Mouse (Mus musculus): ENCODE measurements around the gene Rapgef6. TPM values are rescaled to one million over a fixed set of nuclear protein-coding genes. Genes with fewer than 3 reads are reported as not detected.
A peak's percentile ranks its signal among the peaks of the same experiment; 100 is the strongest.

Rapgef6 gene
- polyA plus RNA-seq, 1 experiment from 2014 or later = 38.8 TPM

DNA sequence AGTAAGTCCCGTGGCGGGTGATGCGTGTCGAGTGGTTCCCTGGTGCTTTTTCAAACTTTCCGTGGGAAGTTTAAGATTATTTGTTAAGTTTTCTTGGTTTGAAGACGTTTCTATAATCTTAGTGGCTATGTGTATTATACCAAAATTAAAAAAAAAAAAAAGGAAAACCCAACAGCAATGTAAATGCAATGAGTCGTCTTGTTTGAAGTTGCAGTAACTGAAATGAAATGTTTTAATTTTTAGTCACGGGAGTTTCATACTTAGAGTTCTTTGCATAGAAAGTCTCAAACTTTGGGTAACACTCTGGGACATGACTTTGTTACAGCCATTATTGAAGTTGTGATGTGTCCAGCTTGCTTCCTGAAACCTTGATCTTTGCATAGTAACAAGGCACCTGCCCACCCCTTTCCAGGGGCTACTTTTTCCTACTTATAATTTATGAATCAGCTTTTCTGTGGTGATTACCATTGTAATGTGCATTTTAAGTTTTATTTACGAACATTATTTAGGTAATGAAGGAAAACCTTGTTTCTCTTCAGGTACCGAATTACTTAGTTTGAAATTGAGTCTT is 869 bp downstream of the Rapgef6 start:
- peak overlapping the region; percentile 97 for H3K9ac ChIP-seq (ENCODE audit: low read length)
- H3K4me2 ChIP-seq (ENCODE audit: low read depth, low read length) = peak overlapping the region; percentile 62
- H3K4me1 ChIP-seq (replicated peaks; ENCODE audit: control insufficient read depth, insufficient read depth, low read length) = peaks cover 18% of the 10 kb centered on the region
- no peaks in the 10 kb centered on the region for H3K36me3 ChIP-seq (ENCODE audit: control insufficient read depth, insufficient read depth, low read length)
- peak overlapping the region; percentile 96 for H3K4me3 ChIP-seq (ENCODE audit: low read length)
- H3K27me3 ChIP-seq (ENCODE audit: control insufficient read depth, insufficient read depth, low read depth, low read length) = no peaks in the 10 kb centered on the region
- H3K9me3 ChIP-seq (ENCODE audit: control insufficient read depth, low read length) = no peaks in the 10 kb centered on the region
- H3K27ac ChIP-seq (ENCODE audit: low read length) = peak overlapping the region; percentile 96
- WGBS = 12% methylated on average over 10 of the region's 10 CpGs
- no peak for ATAC-seq (ENCODE audit: low read depth)

DNA sequence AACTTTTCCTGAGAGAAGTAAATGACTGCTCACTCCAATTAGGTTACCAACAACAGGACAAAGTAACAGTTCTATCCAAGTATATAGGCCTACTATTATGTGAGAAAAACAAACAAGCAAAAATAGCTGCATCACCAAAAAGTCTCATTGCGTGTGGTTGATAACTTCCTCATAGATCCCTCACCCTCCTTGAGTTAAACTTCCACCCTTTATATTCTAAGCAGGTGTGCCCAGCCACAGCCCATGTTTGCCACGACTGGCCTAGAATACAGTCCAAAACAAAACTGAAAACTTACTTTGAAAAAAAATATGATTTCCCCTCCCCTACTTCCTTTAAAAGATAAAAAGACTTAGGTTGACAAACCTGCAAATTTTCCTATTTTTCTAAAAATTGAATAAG is 5.4 kb downstream of the Rapgef6 start:
- Histone ChIP-seq H3K36me3 (ENCODE audit: control insufficient read depth, insufficient read depth, low read length) (no peaks in the 10 kb centered on the region), H3K27me3 (ENCODE audit: control insufficient read depth, insufficient read depth, low read depth, low read length) (no peaks in the 10 kb centered on the region), H3K27ac (ENCODE audit: low read length) (no peak overlapping the region), H3K4me2 (ENCODE audit: low read depth, low read length) (no peak overlapping the region), H3K4me3 (ENCODE audit: low read length) (no peak overlapping the region), H3K9ac (ENCODE audit: low read length) (no peak overlapping the region), H3K9me3 (ENCODE audit: control insufficient read depth, low read length) (no peaks in the 10 kb centered on the region), H3K4me1 (replicated peaks; ENCODE audit: control insufficient read depth, insufficient read depth, low read length) (peaks cover 25% of the 10 kb centered on the region)
- ATAC-seq (ENCODE audit: low read depth) = no peak
- 73% methylated on average over 2 of the region's 2 CpGs for WGBS

DNA sequence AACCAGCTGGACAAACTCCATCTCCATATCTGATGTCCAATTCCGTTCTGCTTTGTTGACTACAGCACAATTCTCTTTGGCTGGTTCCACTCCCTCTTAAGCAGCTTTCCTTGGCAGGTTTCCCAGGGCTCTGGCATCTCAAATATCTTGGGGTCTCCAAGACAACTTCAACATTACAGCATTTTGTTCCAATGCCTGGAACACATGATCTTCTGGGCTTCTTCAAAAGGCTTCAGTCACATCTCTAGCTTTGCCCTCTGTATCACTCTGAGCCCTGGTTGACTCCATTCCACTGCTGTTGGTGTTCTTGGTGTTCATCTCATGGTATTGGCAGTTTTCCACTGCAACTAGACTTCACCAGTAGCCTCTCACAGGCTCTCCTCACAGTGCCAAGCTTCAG is 7.7 kb downstream of the Rapgef6 start:
- H3K4me3 ChIP-seq (ENCODE audit: low read length) = no peak overlapping the region
- H3K27me3 ChIP-seq (ENCODE audit: control insufficient read depth, insufficient read depth, low read depth, low read length) = no peaks in the 10 kb centered on the region
- H3K4me1 ChIP-seq (replicated peaks; ENCODE audit: control insufficient read depth, insufficient read depth, low read length) = peaks cover 18% of the 10 kb centered on the region
- no peaks in the 10 kb centered on the region for H3K36me3 ChIP-seq (ENCODE audit: control insufficient read depth, insufficient read depth, low read length)
- 13% methylated on average over 1 of the region's 1 CpGs for WGBS
- no peaks in the 10 kb centered on the region for H3K9me3 ChIP-seq (ENCODE audit: control insufficient read depth, low read length)
- H3K9ac ChIP-seq (ENCODE audit: low read length) = no peak overlapping the region
- peak overlapping the region; percentile 89 for H3K27ac ChIP-seq (ENCODE audit: low read length)
- peak; percentile 93 for ATAC-seq (ENCODE audit: low read depth)
- no peak overlapping the region for H3K4me2 ChIP-seq (ENCODE audit: low read depth, low read length)

DNA sequence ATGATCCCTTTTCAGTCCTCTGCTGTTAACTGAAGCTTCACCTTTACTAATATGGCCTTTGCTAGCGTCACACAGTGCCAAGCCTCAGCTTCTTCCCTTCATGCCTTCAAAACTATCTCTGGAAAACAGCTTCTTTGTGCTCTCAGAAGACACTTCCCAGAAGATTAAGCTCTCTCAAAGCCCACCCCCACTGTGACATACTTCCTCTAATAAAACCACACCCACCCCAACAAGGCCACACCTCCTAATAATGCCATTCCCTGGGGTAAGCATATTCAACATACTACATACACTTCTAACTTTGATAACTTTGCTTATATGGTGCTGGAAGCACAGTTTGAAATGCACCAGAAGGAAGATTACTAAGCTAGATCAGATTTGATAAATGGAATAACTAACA is 8.3 kb downstream of the Rapgef6 start:
- peak overlapping the region; percentile 89 for H3K27ac ChIP-seq (ENCODE audit: low read length)
- no peaks in the 10 kb centered on the region for H3K27me3 ChIP-seq (ENCODE audit: control insufficient read depth, insufficient read depth, low read depth, low read length)
- no peak overlapping the region for H3K4me3 ChIP-seq (ENCODE audit: low read length)
- no peaks in the 10 kb centered on the region for H3K9me3 ChIP-seq (ENCODE audit: control insufficient read depth, low read length)
- H3K36me3 ChIP-seq (ENCODE audit: control insufficient read depth, insufficient read depth, low read length) = no peaks in the 10 kb centered on the region
- no peak overlapping the region for H3K4me2 ChIP-seq (ENCODE audit: low read depth, low read length)
- H3K4me1 ChIP-seq (replicated peaks; ENCODE audit: control insufficient read depth, insufficient read depth, low read length) = peaks cover 18% of the 10 kb centered on the region
- ATAC-seq (ENCODE audit: low read depth) = peak; percentile 11; the same call in 1 of the 2 replicates
- no peak overlapping the region for H3K9ac ChIP-seq (ENCODE audit: low read length)
- 90% methylated on average over 1 of the region's 1 CpGs for WGBS

DNA sequence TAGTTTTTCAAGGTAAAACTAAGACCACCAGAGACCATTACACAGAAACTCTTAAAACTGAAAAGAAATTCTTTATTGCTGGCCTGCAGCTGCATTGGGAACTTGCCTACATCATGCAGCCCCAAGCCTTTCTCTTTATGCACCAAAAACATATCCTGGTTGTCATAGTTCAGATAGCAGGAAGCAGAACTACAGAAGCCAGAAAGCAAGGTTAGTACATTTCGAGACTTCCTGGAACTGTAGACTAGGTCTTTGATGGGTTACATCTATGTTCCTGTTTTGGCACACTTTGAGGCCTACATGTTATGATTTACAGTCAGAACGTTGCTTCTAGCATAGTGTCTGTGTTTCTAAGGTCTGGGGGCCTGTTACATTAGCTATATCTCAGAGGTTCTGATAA is 11.2 kb downstream of the Rapgef6 start:
- Histone ChIP-seq H3K27ac (ENCODE audit: low read length) (no peak overlapping the region), H3K9me3 (ENCODE audit: control insufficient read depth, low read length) (no peaks in the 10 kb centered on the region), H3K4me2 (ENCODE audit: low read depth, low read length) (no peak overlapping the region), H3K36me3 (ENCODE audit: control insufficient read depth, insufficient read depth, low read length) (no peaks in the 10 kb centered on the region), H3K4me1 (replicated peaks; ENCODE audit: control insufficient read depth, insufficient read depth, low read length) (peaks cover 18% of the 10 kb centered on the region), H3K4me3 (ENCODE audit: low read length) (no peak overlapping the region), H3K9ac (ENCODE audit: low read length) (no peak overlapping the region), H3K27me3 (ENCODE audit: control insufficient read depth, insufficient read depth, low read depth, low read length) (no peaks in the 10 kb centered on the region)
- no peak for ATAC-seq (ENCODE audit: low read depth)
- 62% methylated on average over 2 of the region's 2 CpGs for WGBS

DNA sequence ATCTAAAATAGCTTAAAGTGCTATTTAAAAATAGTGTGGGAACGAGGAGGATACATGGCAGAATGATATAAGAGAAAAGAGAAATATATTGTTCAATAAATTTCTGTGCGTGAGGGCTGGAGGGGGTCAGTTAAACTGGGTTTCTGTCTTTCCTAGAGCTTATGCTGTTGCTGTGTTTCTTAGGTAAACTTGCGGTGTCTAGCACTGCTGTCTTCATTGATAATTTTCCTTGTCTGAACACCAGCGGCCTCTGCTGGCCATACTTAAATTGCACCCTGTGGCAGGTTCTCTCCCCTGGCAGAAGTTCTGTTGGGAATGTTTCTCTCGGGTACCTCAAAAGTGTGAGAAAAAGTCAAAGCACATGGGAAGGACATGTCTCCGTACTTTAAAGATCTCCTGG is 12.2 kb downstream of the Rapgef6 start:
- ATAC-seq (ENCODE audit: low read depth) = no peak
- peaks cover 12% of the 10 kb centered on the region for H3K4me1 ChIP-seq (replicated peaks; ENCODE audit: control insufficient read depth, insufficient read depth, low read length)
- WGBS = 44% methylated on average over 6 of the region's 6 CpGs
- no peaks in the 10 kb centered on the region for H3K9me3 ChIP-seq (ENCODE audit: control insufficient read depth, low read length)
- no peaks in the 10 kb centered on the region for H3K27me3 ChIP-seq (ENCODE audit: control insufficient read depth, insufficient read depth, low read depth, low read length)
- H3K9ac ChIP-seq (ENCODE audit: low read length) = no peak overlapping the region
- H3K27ac ChIP-seq (ENCODE audit: low read length) = no peak overlapping the region
- H3K36me3 ChIP-seq (ENCODE audit: control insufficient read depth, insufficient read depth, low read length) = no peaks in the 10 kb centered on the region
- no peak overlapping the region for H3K4me2 ChIP-seq (ENCODE audit: low read depth, low read length)
- no peak overlapping the region for H3K4me3 ChIP-seq (ENCODE audit: low read length)

DNA sequence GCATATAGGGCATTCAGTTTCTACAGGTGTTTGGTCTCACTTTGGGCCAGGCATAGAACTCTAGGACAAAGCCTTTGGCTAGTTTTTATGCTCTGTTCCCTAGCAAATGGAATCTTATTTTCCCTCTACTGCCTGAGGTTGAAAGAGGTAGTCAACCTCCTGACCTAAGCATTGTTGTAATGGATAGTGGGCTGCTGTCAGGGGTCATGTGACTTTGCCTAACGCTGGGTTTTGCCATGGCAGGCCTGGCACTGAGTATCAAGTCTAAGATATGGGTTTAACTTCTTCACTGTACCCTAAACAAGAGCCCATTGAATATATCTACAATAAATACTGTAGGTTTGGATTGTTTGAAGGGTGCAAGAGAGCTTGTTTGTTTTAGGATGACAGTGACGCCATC is 16.4 kb downstream of the Rapgef6 start:
- no peak overlapping the region for H3K4me3 ChIP-seq (ENCODE audit: low read length)
- no peak for ATAC-seq (ENCODE audit: low read depth)
- H3K27me3 ChIP-seq (ENCODE audit: control insufficient read depth, insufficient read depth, low read depth, low read length) = no peaks in the 10 kb centered on the region
- H3K9me3 ChIP-seq (ENCODE audit: control insufficient read depth, low read length) = no peaks in the 10 kb centered on the region
- no peak overlapping the region for H3K9ac ChIP-seq (ENCODE audit: low read length)
- H3K4me2 ChIP-seq (ENCODE audit: low read depth, low read length) = no peak overlapping the region
- WGBS = 46% methylated on average over 2 of the region's 2 CpGs
- H3K36me3 ChIP-seq (ENCODE audit: control insufficient read depth, insufficient read depth, low read length) = no peaks in the 10 kb centered on the region
- H3K27ac ChIP-seq (ENCODE audit: low read length) = no peak overlapping the region
- H3K4me1 ChIP-seq (replicated peaks; ENCODE audit: control insufficient read depth, insufficient read depth, low read length) = no peaks in the 10 kb centered on the region

DNA sequence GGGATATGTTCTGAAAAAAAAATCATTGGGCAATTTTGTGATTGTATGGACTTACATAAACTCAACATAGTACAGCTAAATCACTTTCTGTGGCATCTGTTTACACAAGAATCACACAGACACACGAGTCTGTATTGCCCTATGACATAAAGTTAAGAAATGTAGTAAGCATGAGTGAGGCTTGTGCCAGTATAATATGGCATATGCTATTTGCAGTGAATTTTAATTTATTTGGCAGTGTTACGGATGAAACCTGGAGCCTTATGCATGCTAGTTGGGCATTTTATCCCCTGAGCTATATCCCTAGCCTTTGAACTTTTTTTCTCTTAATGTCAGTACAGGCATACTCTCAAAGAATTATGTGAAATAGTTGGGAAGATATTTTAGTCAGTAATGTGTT is 16.8 kb downstream of the Rapgef6 start:
- Histone ChIP-seq H3K4me2 (ENCODE audit: low read depth, low read length) (no peak overlapping the region), H3K9me3 (ENCODE audit: control insufficient read depth, low read length) (no peaks in the 10 kb centered on the region), H3K9ac (ENCODE audit: low read length) (no peak overlapping the region), H3K4me3 (ENCODE audit: low read length) (no peak overlapping the region), H3K27me3 (ENCODE audit: control insufficient read depth, insufficient read depth, low read depth, low read length) (no peaks in the 10 kb centered on the region), H3K36me3 (ENCODE audit: control insufficient read depth, insufficient read depth, low read length) (no peaks in the 10 kb centered on the region), H3K27ac (ENCODE audit: low read length) (no peak overlapping the region), H3K4me1 (replicated peaks; ENCODE audit: control insufficient read depth, insufficient read depth, low read length) (no peaks in the 10 kb centered on the region)
- no peak for ATAC-seq (ENCODE audit: low read depth)
- 53% methylated on average over 2 of the region's 2 CpGs for WGBS

DNA sequence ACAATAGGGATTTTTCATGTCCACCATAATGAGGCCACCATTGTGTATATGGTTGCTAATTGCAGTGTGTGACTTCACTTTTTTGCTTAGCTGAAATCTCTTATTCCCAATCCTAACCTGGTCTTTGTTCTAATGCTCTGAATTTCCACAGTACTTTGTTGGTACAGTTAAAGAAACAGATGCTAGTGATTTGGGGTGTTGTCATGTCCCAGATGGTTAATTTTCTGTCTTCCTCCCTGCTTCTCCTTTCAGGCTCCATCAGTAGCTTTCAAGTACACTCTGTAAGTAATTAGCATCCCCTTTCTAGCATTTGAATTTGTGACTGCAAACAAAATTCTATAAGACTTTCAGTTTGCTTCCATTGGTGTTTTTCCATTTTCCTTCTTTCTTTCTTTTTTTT is 17.7 kb downstream of the Rapgef6 start:
- no peak for ATAC-seq (ENCODE audit: low read depth)
- H3K36me3 ChIP-seq (ENCODE audit: control insufficient read depth, insufficient read depth, low read length) = no peaks in the 10 kb centered on the region

DNA sequence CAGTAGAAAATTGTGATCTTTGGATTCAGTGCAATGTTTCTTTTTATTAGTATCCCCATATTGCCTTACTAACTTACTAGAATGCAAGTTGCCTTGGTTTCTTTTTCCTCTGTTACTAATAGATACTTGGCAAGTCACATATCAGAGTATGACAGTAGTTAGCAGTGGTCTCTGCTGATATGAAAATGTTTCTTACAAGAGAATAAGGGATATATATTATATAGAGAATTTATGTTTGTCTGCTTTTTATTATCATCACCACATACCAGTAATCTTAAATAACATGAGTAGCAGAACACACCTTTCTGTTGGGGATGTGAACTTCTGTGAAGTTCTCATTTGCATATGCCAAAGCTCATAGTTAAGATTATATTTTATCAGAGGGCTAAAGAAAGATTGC is 19.8 kb downstream of the Rapgef6 start:
- no peak for ATAC-seq (ENCODE audit: low read depth)

More for the DNA sequence above, 17.7 kb downstream of the Rapgef6 start:
- no peak overlapping the region for H3K4me2 ChIP-seq (ENCODE audit: low read depth, low read length)
- H3K9me3 ChIP-seq (ENCODE audit: control insufficient read depth, low read length) = no peaks in the 10 kb centered on the region
- no peaks in the 10 kb centered on the region for H3K4me1 ChIP-seq (replicated peaks; ENCODE audit: control insufficient read depth, insufficient read depth, low read length)
- H3K4me3 ChIP-seq (ENCODE audit: low read length) = no peak overlapping the region
- no peak overlapping the region for H3K9ac ChIP-seq (ENCODE audit: low read length)
- H3K27ac ChIP-seq (ENCODE audit: low read length) = no peak overlapping the region
- no peaks in the 10 kb centered on the region for H3K27me3 ChIP-seq (ENCODE audit: control insufficient read depth, insufficient read depth, low read depth, low read length)

More for the DNA sequence above, 19.8 kb downstream of the Rapgef6 start:
- no peaks in the 10 kb centered on the region for H3K27me3 ChIP-seq (ENCODE audit: control insufficient read depth, insufficient read depth, low read depth, low read length)
- H3K9me3 ChIP-seq (ENCODE audit: control insufficient read depth, low read length) = no peaks in the 10 kb centered on the region
- H3K4me1 ChIP-seq (replicated peaks; ENCODE audit: control insufficient read depth, insufficient read depth, low read length) = no peaks in the 10 kb centered on the region
- no peak overlapping the region for H3K9ac ChIP-seq (ENCODE audit: low read length)
- no peak overlapping the region for H3K27ac ChIP-seq (ENCODE audit: low read length)
- no peak overlapping the region for H3K4me2 ChIP-seq (ENCODE audit: low read depth, low read length)
- H3K4me3 ChIP-seq (ENCODE audit: low read length) = no peak overlapping the region
- no peaks in the 10 kb centered on the region for H3K36me3 ChIP-seq (ENCODE audit: control insufficient read depth, insufficient read depth, low read length)
